Mouse (Mus musculus) cerebellum, adult 2 months (tissue): ENCODE measurements around the gene Meis1. TPM values are rescaled to one million over a fixed set of nuclear protein-coding genes. Genes with fewer than 3 reads are reported as not detected.
A peak's percentile ranks its signal among the peaks of the same experiment; 100 is the strongest.

Experiments
- DNase-seq, 2 experiments: peaks; one replicate each; pipeline ENCODE4 v3.0.0; 2021
- H3K27ac ChIP-seq: fragments of 200-500 bp; 2 replicates; pipeline ENCODE4 v1.5.1; 2012; ENCODE audit warnings: low read length, control low read depth, inconsistent platforms; ENCODE audit not compliant: insufficient read depth
- H3K27me3 ChIP-seq: fragments of 200-500 bp; 2 replicates; pipeline ENCODE4 v1.6.1; 2012; ENCODE audit warnings: inconsistent platforms, mild to moderate bottlenecking, low read length, moderate library complexity; ENCODE audit not compliant: control insufficient read depth, insufficient read depth
- H3K4me1 ChIP-seq: fragments of 200-500 bp; 2 replicates; pipeline ENCODE4 v1.6.1; 2011; ENCODE audit warnings: low read length; ENCODE audit not compliant: control insufficient read depth, insufficient read depth
- H3K4me3 ChIP-seq: fragments of 200-500 bp; replicated peaks from 2 replicates; pipeline ENCODE3; 2011; ENCODE audit warnings: mild to moderate bottlenecking, low read depth, low read length, control low read depth; ENCODE audit not compliant: insufficient read depth
- CTCF ChIP-seq: fragments of 200-500 bp; IDR thresholded peaks from 2 replicates; pipeline ENCODE4 v1.5.1; 2011; ENCODE audit warnings: low read depth, mild to moderate bottlenecking, control low read depth, low read length, moderate library complexity, borderline replicate concordance; ENCODE audit not compliant: insufficient read depth
- POLR2A ChIP-seq: fragments of 200-500 bp; IDR thresholded peaks from 2 replicates; pipeline ENCODE4 v1.6.1; 2011; ENCODE audit warnings: low read length, control low read depth, borderline replicate concordance; ENCODE audit not compliant: insufficient read depth
- WGBS: fragments of 180-500 bp; shearing (Covaris S2); methylation state at CpG from one replicate; pipeline ENCODE4 v1.1.7; 2018; 5-methylcytosine and 5-hydroxymethylcytosine counted together
- polyA plus RNA-seq: library from polyadenylated mRNA; depleted of rRNA; stranded (reverse); fragments of >200 nt; gene quantifications from 2 replicates; pipeline ENCODE4 v1.2.3, GENCODE M21; 2012

Meis1 gene
- polyA plus RNA-seq, 1 experiment, result 46.3 TPM

DNA sequence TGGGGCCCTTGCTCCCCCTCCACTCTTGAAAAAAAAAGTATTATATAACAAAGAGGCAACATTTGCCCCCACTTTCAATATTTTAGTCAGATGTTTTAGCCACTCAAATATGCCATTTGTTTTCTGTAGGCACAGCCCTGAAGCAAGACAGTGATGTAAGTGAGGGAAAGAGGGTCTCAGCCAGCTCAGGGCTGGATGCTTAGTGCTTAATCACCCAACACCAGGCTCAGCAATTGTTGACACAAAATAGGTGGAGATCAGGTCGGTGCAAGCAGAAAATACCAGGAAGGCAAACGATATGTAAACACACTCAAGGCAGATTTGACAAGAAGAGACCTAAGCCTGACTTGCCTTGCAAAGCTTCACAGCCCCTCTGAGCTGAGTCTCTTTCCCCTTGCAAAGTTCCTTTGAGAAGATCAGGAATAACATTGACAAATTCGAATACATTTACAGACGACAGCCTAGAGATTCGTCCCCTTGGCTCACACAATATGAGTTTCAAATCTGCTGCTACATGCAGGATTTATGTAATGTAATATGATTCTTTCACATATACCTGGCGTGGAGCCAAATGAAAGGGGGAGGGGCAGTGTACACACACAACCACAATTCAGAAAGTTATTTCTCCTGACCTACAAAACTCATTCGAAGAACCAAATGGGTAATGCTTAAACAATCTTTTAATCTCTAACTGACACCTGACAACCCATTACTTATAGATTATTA lies 120.7 kb downstream of the Meis1 start:
- Histone ChIP-seq H3K4me1 (no peaks in the 10 kb centered on the region; the same call in 1 of the 2 replicates), H3K27ac (no peak overlapping the region), H3K4me3 (no peak overlapping the region), H3K27me3 (no peaks in the 10 kb centered on the region)
- DNase-seq, result peak in 1 of 2 experiments; percentile 29
- WGBS, result 26% methylated on average over 7 of the region's 7 CpGs
- no peak for TF ChIP-seq CTCF
- no peak for TF ChIP-seq POLR2A

- no peaks in the 10 kb centered on the region for H3K27me3 ChIP-seq
- no peak overlapping the region for H3K4me3 ChIP-seq
- H3K27ac ChIP-seq, result no peak overlapping the region
- no peak for TF ChIP-seq CTCF
- no peak for TF ChIP-seq POLR2A
- DNase-seq, result no peak
- WGBS, result 86% methylated on average over 2 of the region's 2 CpGs
- peaks cover 3% of the 10 kb centered on the region; the same call in 1 of the 2 replicates for H3K4me1 ChIP-seq
These were observed 121.5 kb downstream of the Meis1 start for GRCm38 (mm10) chr11:18897250-18897649.

DNA sequence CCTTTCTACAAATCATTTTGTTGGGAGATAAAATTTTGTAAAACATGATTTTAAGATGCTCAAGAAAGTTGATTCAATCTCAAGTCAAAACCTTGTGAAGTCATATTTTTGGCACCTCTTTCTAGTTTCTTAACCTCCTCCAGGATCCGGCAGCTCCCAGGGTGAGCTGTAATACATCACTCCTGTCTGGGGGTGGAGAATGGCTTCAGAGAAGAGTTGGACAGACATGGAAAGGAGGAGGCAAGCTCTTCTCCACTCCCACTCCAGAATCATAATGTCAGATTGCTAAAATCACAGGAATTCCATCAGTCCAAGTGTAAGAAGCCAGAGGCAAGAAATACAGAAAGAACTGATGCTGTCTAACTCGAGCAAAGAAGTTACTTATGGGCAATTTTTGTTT lies 126.3 kb downstream of the Meis1 start:
- H3K27me3 ChIP-seq, result no peaks in the 10 kb centered on the region
- no peak overlapping the region for H3K4me3 ChIP-seq
- DNase-seq, result no peak
- no peak overlapping the region for H3K27ac ChIP-seq
- 42% methylated on average over 2 of the region's 2 CpGs for WGBS
- TF ChIP-seq POLR2A, result no peak
- no peak for TF ChIP-seq CTCF
- H3K4me1 ChIP-seq, result peaks cover 3% of the 10 kb centered on the region; the same call in 1 of the 2 replicates

- Histone ChIP-seq H3K27ac (no peak overlapping the region), H3K4me3 (no peak overlapping the region), H3K27me3 (no peaks in the 10 kb centered on the region), H3K4me1 (peaks cover 3% of the 10 kb centered on the region)
- no peak for DNase-seq
- TF ChIP-seq CTCF, result no peak
- TF ChIP-seq POLR2A, result no peak
- 71% methylated on average over 5 of the region's 5 CpGs for WGBS
These were observed 129.6 kb downstream of the Meis1 start for GRCm38 (mm10) chr11:18889139-18889538.

DNA sequence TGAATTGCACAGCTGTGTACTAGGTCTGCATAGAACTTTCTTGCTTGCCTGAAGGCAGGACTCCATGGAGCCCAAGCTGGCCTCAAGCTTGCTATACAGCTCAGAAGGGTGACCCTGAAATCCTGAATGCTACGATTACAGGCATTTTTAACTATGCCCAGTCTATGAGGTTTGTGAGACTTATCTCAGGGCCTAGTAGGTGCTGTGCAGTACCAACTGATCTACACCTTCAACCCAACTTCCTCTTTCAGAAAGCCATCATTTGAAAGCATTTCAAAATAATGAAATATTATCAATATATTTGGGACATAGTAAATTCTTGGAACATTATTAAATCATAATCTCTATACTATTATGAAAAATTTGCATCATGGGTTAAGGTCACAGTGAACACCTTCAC lies 130.1 kb downstream of the Meis1 start:
- peaks cover 3% of the 10 kb centered on the region for H3K4me1 ChIP-seq
- no peak for DNase-seq
- 77% methylated on average over 1 of the region's 1 CpGs for WGBS
- TF ChIP-seq POLR2A (no peak), CTCF (no peak)
- H3K27me3 ChIP-seq, result no peaks in the 10 kb centered on the region
- no peak overlapping the region for H3K27ac ChIP-seq
- no peak overlapping the region for H3K4me3 ChIP-seq

DNA sequence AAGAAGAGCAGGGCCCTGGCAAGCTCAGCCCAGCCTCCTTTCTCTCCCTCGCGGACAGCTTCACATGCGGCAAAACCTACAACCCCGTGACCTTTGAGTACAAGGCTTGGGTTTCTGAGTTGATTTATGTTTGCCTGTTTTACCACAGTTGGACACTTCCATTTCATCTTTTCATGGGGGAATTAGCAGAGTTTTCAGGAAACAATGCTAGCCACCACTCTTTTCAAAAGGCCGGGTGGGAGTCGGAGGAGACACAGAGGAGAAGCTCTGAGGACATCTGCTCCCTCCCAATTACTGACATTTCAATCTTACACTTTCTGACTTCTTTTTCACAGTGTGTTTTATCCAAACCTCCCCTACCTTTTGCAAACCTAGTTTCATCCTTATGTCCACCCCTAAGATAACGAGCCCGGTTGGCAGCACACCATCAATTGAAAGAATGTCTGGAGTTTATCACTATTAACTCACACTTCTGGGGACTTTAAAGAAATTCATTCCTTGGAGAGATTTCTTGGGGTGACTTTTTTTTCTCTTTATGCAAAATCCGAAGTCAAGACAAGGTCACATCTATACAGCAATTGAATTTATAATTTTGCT lies 133.0 kb downstream of the Meis1 start:
- Histone ChIP-seq H3K27me3 (no peaks in the 10 kb centered on the region), H3K4me3 (no peak overlapping the region), H3K4me1 (no peaks in the 10 kb centered on the region; the same call in 1 of the 2 replicates), H3K27ac (no peak overlapping the region)
- no peak for DNase-seq
- 68% methylated on average over 9 of the region's 9 CpGs for WGBS
- TF ChIP-seq CTCF, result no peak
- TF ChIP-seq POLR2A, result no peak

GRCm38 (mm10) chr11:18885036-18885728 lies 133.6 kb downstream of the Meis1 start:
- Histone ChIP-seq H3K4me3 (no peak overlapping the region), H3K27me3 (no peaks in the 10 kb centered on the region), H3K4me1 (no peaks in the 10 kb centered on the region; the same call in 1 of the 2 replicates), H3K27ac (no peak overlapping the region)
- TF ChIP-seq POLR2A, result no peak
- TF ChIP-seq CTCF, result no peak
- 66% methylated on average over 6 of the region's 6 CpGs for WGBS
- no peak for DNase-seq

GRCm38 (mm10) chr11:18883987-18884386 lies 134.8 kb downstream of the Meis1 start:
- no peak for DNase-seq

More at GRCm38 (mm10) chr11:18883987-18884386, 134.8 kb downstream of the Meis1 start:
- TF ChIP-seq POLR2A (no peak), CTCF (no peak)
- Histone ChIP-seq H3K27ac (no peak overlapping the region), H3K27me3 (no peaks in the 10 kb centered on the region), H3K4me3 (no peak overlapping the region), H3K4me1 (no peaks in the 10 kb centered on the region; the same call in 1 of the 2 replicates)
- 55% methylated on average over 3 of the region's 3 CpGs for WGBS
